Mouse (Mus musculus): ENCODE measurements around the gene BC030499.
"Not testable (repeated sequence)": the region's sequence is repeated elsewhere in the genome, so short reads cannot be mapped to it uniquely, and the experiment has no call there.

The BC030499 gene

GRCm38 (mm10) chr11:78290654-78291053 lies at the start of gene BC030499:
TSS of gene BC030499 (plus strand) at chr11:78290841.
- no peak for DNase-seq

GRCm38 (mm10) chr11:78245261-78245626 lies 45.4 kb upstream of the BC030499 start:
- no peak for DNase-seq

- DNase-seq, result peak; percentile 65 to 82
Observed at GRCm38 (mm10) chr11:78245627-78246317, 44.9 kb upstream of the BC030499 start, which contains the start of the genes Sdf2 and Supt6. TSS of gene Sdf2 (plus strand) at chr11:78245746. TSS of gene Supt6 (minus strand) at chr11:78245987.

- no peak for DNase-seq
Observed at GRCm38 (mm10) chr11:78246318-78247011, 44.2 kb upstream of the BC030499 start.

GRCm38 (mm10) chr11:78247012-78247348 lies 43.7 kb upstream of the BC030499 start:
- DNase-seq, result no peak

GRCm38 (mm10) chr11:78247727-78248140 lies 42.9 kb upstream of the BC030499 start:
- DNase-seq, result no peak

GRCm38 (mm10) chr11:78256618-78257017 lies 34.0 kb upstream of the BC030499 start:
- DNase-seq, result no peak

GRCm38 (mm10) chr11:78260489-78261258 lies 30.0 kb upstream of the BC030499 start:
- no peak for DNase-seq

GRCm38 (mm10) chr11:78261380-78262352 lies 29.0 kb upstream of the BC030499 start, which contains the start of gene 2610507B11Rik:
TSS of gene 2610507B11Rik (plus strand) at chr11:78261752.
- DNase-seq, result peak; percentile 86 to 89

GRCm38 (mm10) chr11:78262550-78262949 lies 28.1 kb upstream of the BC030499 start:
- DNase-seq, result peak; percentile 15 to 33

- DNase-seq, result no peak
Observed at GRCm38 (mm10) chr11:78265571-78265970, 25.1 kb upstream of the BC030499 start.

GRCm38 (mm10) chr11:78271986-78272385 lies 18.7 kb upstream of the BC030499 start:
- no peak for DNase-seq

- DNase-seq, result no peak
Observed at GRCm38 (mm10) chr11:78275596-78275995, 15.0 kb upstream of the BC030499 start.

- DNase-seq, result not testable (repeated sequence)
Observed at GRCm38 (mm10) chr11:78276169-78276568, 14.5 kb upstream of the BC030499 start.

- DNase-seq, result no peak
Observed at GRCm38 (mm10) chr11:78278853-78279252, 11.8 kb upstream of the BC030499 start.

- no peak for DNase-seq
Observed at GRCm38 (mm10) chr11:78279586-78279985, 11.1 kb upstream of the BC030499 start.

- DNase-seq, result no peak
Observed at GRCm38 (mm10) chr11:78289146-78289763, 1.4 kb upstream of the BC030499 start.

- DNase-seq, result no peak
Observed at GRCm38 (mm10) chr11:78294585-78294984, 3.9 kb downstream of the BC030499 start.

- DNase-seq, result no peak
Observed at GRCm38 (mm10) chr11:78300917-78301316, 10.3 kb downstream of the BC030499 start.

GRCm38 (mm10) chr11:78301357-78302084 lies 10.9 kb downstream of the BC030499 start, which contains the start of gene Spag5:
TSS of gene Spag5 (plus strand) at chr11:78301529.
- DNase-seq, result peak; percentile 83 to 84

- no peak for DNase-seq
Observed at GRCm38 (mm10) chr11:78305272-78305671, 14.6 kb downstream of the BC030499 start.

Measured in thymus, adult 18-20 months (tissue).